Mouse (Mus musculus) lung, adult 2 months (tissue): Measurements from ENCODE around the gene Rad9a. TPM values are rescaled to one million over a fixed set of nuclear protein-coding genes. Genes with fewer than 3 reads are reported as not detected.
A peak's percentile ranks its signal among the peaks of the same experiment; 100 is the strongest.

Experiments used
- DNase-seq: peaks from one replicate; pipeline ENCODE4 v3.0.0; 2022
- H3K4me1 ChIP-seq: fragments of 200-500 bp; 2 replicates; pipeline ENCODE4 v1.6.1; 2011; ENCODE audit warnings: low read length; ENCODE audit not compliant: control insufficient read depth, insufficient read depth
- H3K4me3 ChIP-seq: fragments of 200-500 bp; replicated peaks from 2 replicates; pipeline ENCODE3; 2011; ENCODE audit warnings: low read depth, mild to moderate bottlenecking, control low read depth, low read length; ENCODE audit errors: extremely low read depth
- CTCF ChIP-seq: fragments of 200-500 bp; IDR thresholded peaks from 2 replicates; pipeline ENCODE4 v1.5.1; 2011; ENCODE audit warnings: mild to moderate bottlenecking, low read length, control low read depth; ENCODE audit not compliant: insufficient read depth
- POLR2A ChIP-seq: fragments of 200-500 bp; IDR thresholded peaks from 2 replicates; pipeline ENCODE4 v1.6.1; 2011; ENCODE audit warnings: low read depth, mild to moderate bottlenecking, control low read depth, low read length, borderline replicate concordance; ENCODE audit errors: extremely low read depth
- WGBS: fragments of 180-500 bp; shearing (Covaris S2); methylation state at CpG from one replicate; pipeline ENCODE4 v1.1.7; 2018; 5-methylcytosine and 5-hydroxymethylcytosine counted together
- polyA plus RNA-seq: library from polyadenylated mRNA; depleted of rRNA; stranded (reverse); fragments of >200 nt; gene quantifications from 2 replicates; pipeline ENCODE4 v1.2.3, GENCODE M21; 2012

The Rad9a gene
- polyA plus RNA-seq, 1 experiment = 36.9 TPM

DNA sequence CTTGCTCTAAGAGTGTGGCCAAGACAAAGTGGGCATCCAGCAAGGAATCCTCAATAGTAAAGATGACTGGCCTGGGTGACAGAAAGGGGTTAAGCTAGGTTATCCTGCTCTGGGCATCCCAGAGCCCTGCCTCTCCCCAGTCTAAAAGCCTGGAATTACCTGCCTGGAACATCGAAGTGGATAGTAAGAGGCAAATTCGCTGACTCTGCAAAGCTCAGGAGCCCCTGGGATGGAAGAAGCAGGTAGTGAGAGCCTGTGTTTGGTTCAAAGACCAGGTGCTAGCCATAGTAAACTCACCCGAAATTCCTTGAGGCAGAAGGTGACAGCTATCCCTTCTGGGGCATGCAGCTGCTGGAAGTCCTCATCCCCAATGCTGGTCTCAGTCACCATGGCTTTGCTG, 4.3 kb downstream of the Rad9a start:
- no peak for DNase-seq
- 64% methylated on average over 3 of the region's 3 CpGs for WGBS
- TF ChIP-seq CTCF (no peak), POLR2A (no peak)
- Histone ChIP-seq H3K4me3 (no peak overlapping the region), H3K4me1 (peaks cover 21% of the 10 kb centered on the region)

DNA sequence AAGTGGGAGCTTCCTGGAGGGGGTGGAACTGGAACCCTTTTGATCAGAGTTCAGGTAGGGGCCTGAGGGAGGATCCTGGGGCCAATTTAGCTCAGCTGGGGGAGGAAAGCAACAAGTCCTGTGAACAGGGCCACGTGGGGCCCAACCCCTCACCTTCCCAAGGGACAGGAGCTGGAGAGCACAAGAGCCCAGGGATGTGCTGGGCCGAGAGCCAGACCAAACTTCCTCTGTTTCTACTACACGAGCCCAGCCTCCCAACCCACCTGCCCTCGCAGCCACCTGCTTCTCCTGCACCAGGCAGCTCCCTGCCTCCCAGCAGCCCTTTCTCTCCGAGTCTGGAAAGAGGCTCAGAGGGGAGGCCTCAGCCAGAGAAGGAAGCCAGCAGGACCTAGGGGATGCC, 4.9 kb downstream of the Rad9a start:
- WGBS = 16% methylated on average over 5 of the region's 5 CpGs
- Histone ChIP-seq H3K4me3 (no peak overlapping the region), H3K4me1 (peaks cover 19% of the 10 kb centered on the region)
- DNase-seq = no peak
- TF ChIP-seq CTCF = no peak
- TF ChIP-seq POLR2A = no peak

DNA sequence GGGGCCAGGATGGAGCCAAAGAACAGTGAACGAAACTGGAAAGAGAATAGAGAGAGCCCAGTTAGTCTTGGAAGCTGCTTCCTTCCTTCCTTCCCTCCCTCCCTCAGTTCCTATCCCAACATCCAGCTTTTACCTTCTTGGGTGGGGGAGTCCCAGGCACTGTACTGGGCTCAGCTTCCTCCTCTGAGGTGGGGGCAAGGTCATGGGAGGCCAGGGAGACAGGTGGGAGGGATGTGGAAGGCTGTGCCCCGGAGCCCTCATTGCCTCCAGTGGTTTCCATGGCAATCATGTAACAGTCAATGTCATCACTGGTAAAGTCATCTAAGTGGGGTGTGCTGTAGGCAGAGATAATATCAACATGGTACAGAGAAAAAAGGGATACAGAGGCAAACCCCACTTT, 5.4 kb downstream of the Rad9a start:
- DNase-seq = no peak
- 29% methylated on average over 2 of the region's 2 CpGs for whole genome bisulfite sequencing
- Histone ChIP-seq H3K4me1 (peaks cover 19% of the 10 kb centered on the region), H3K4me3 (no peak overlapping the region)
- no peak for TF ChIP-seq POLR2A
- no peak for TF ChIP-seq CTCF

DNA sequence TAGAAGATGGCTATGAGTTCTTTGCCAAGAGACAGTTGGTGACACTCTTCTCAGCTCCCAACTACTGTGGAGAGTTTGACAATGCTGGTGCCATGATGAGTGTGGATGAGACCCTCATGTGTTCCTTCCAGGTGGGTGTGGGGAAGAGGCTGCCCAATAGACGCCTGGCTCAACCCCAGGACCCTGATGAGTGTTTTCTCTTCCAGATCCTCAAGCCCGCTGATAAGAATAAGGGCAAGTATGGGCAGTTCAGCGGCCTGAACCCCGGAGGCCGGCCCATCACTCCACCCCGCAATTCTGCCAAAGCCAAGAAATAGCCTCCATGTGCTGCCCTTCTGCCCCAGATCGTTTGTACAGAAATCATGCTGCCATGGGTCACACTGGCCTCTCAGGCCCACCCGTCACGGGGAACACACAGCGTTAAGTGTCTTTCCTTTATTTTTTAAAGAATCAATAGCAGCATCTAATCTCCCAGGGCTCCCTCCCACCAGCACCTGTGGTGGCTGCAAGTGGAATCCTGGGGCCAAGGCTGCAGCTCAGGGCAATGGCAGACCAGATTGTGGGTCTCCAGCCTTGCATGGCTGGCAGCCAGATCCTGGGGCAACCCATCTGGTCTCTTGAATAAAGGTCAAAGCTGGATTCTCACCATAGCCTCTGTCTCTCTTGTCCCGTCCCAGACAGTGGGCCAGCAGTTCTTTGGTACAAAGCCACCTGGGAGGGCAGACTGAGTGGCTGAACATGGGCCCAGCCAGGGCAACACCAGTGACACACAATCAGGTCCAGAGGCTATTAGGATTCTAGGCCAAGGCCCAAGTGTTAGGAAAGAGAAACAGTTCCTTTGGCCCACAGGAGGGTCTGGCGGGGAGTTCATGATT, 6.4 kb downstream of the Rad9a start:
- H3K4me3 ChIP-seq = no peak overlapping the region
- 71% methylated on average over 12 of the region's 12 CpGs for WGBS
- H3K4me1 ChIP-seq = peaks cover 10% of the 10 kb centered on the region
- TF ChIP-seq CTCF (no peak), POLR2A (no peak)
- DNase-seq = no peak

DNA sequence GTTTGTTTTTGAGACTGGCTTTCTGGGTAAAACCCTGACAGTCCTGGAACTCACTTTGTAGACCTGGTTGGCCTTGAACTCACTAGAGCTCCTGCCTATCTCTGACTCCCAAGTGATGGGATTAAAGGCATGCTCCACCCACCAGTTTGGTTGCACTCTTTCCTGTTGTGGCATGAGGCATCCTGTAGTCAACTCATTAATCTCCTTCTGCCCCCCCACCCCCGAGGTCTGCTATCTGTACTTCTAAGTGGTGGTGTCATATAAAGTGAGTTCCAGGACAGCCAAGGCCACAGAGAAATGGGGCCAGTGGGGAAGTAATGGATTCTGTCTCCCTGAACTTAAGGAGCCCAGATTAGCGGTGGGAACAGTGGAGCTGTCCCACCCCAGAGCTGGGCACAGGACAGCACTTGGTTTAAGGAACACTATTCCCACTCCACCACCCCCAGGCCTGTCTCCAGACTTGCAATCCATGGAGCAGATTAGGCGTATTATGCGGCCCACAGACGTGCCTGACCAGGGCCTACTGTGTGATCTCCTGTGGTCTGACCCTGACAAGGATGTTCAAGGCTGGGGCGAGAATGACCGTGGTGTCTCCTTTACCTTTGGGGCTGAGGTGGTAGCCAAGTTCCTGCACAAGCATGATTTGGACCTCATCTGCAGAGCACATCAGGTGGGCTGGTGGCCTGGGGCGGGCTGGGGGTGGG, 7.3 kb downstream of the Rad9a start:
- TF ChIP-seq CTCF (no peak), POLR2A (no peak)
- Histone ChIP-seq H3K4me1 (peaks cover 10% of the 10 kb centered on the region), H3K4me3 (no peak overlapping the region)
- DNase-seq = no peak
- WGBS = 79% methylated on average over 8 of the region's 8 CpGs

DNA sequence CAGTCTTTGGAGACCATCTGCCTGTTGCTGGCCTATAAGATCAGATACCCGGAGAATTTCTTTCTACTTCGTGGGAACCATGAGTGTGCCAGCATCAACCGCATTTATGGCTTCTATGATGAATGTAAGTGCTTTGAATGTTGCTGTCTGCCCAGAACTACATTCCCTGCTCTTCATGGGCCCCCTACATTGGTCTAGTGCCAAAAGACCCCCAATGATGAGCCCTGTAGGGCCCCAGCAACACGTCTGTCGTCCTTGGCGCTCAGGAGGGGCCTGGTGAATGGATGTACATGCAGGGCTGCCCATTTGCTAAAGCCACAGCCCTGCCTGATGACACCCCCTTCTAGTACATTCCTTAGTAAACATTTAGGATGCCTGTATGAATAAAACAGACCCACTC, 8.3 kb downstream of the Rad9a start:
- 37% methylated on average over 6 of the region's 6 CpGs for WGBS
- peak overlapping the region; percentile 93 for H3K4me3 ChIP-seq
- peaks cover 10% of the 10 kb centered on the region for H3K4me1 ChIP-seq
- DNase-seq = no peak
- TF ChIP-seq CTCF (no peak), POLR2A (no peak)

DNA sequence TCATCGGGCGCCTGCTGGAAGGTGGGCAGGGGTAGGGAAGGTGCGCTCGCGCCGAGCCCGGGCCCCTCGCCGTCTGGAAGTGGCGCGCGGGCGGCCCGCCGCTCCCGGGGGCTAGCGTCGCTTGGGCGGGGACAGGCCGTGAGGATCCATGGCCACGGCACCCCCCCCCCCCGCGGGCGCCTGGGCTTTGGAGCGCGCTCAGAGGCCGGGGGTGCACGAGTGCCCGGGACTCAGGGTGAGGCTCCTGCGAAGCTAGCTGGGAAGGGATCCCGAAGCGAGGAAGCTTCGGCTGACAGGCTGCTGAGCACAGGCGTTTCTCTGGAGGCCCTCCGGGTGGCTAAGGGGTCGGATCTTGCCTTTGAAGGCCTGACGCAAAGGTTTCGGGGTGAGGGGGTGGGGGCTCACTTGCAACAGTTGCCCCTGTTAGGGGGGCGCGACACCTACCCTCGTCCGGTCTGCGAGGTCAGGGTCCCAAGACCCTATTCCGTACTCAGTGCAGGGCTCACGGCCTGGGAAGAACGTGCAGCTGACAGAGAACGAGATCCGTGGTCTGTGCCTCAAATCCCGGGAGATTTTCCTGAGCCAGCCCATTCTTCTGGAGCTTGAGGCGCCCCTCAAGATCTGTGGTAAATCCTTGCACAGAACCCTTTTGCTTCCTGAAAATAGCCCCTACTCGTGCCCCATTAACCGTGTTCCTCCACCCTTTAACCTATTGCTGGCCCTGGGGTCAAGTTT, 9.0 kb downstream of the Rad9a start:
- DNase-seq = no peak
- TF ChIP-seq POLR2A = no peak
- no peak for TF ChIP-seq CTCF
- Histone ChIP-seq H3K4me1 (peaks cover 10% of the 10 kb centered on the region), H3K4me3 (peak overlapping the region; percentile 93)
- under 1% methylated on average over 52 of the region's 52 CpGs for WGBS

DNA sequence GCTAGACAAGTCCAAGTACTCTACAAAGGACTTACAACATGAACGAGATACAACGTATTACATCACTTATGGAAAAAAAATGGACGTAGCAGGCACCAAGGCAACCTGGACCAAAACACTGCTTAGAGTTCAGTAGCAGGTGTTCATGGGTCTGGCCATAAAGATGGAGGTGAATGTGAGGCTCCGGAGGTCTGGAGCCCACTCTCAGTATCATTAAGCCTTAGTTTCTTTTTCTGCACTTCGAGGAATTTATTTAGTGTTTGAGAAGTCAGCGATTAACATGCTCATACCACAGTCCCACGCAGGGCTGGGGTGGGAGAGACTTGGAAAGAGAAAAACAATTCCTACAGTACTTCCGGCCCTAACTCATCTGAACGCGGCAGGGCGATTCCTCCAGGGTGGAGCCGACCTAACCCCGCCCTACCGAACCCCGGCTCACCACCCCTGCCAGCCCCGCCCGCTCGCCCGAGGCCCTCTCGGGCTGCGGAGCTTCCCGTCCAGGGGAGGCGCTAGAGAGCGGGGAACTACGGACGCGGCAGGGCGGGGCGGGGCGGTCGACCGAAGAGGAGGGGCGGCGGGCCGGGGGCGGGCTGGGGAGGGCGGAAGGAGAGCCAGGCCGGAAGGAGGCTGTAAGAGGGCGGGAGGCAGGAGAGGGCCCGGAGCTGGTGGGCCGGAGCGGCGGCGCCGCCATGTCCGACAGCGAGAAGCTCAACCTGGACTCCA, 9.8 kb downstream of the Rad9a start, which contains the start of gene Ppp1ca:
Gene Ppp1ca (plus strand): TSS at position 538 of the 723 bp plus-strand sequence.
- peak within 1 kb of the TSS; percentile 93 for H3K4me3 ChIP-seq
- peak; percentile 92 for DNase-seq
- WGBS = 2% methylated on average over 45 of the region's 47 CpGs
- peaks cover 10% of the 10 kb centered on the region for H3K4me1 ChIP-seq
- TF ChIP-seq CTCF (peak; percentile 34; the same call in 1 of the 2 replicates), POLR2A (peak; percentile 86; the same call in 1 of the 2 replicates)
